Mouse (Mus musculus) lung, embryonic 15.5 days (tissue): ENCODE results near the gene Pdha2. TPM values are rescaled to one million over a fixed set of nuclear protein-coding genes. Genes with fewer than 3 reads are reported as not detected.

Experiments
- ATAC-seq: fragments of 200-750 bp; cut with Nextera tagmentation; 2 replicates; pipeline ENCODE4 v1.8.0; 2017; ENCODE audit warnings: moderate number of reproducible peaks, borderline replicate concordance; ENCODE audit not compliant: low FRiP score, low TSS enrichment; ENCODE audit errors: extremely low read depth
- H3K27ac ChIP-seq: fragments of 300-500 bp; sonication (generic); 2 replicates; pipeline ENCODE4 v1.5.1; 2015; ENCODE audit warnings: moderate library complexity, mild to moderate bottlenecking, inconsistent platforms
- H3K27me3 ChIP-seq: fragments of 300-500 bp; sonication (generic); 2 replicates; pipeline ENCODE4 v1.6.1; 2015; ENCODE audit warnings: inconsistent platforms
- H3K36me3 ChIP-seq: fragments of 300-500 bp; sonication (generic); 2 replicates; pipeline ENCODE4 v1.6.1; 2015; ENCODE audit warnings: inconsistent platforms
- H3K4me1 ChIP-seq: fragments of 300-500 bp; sonication (generic); 2 replicates; pipeline ENCODE4 v1.6.1; 2015; ENCODE audit warnings: inconsistent platforms
- H3K4me2 ChIP-seq: fragments of 300-500 bp; sonication (generic); 2 replicates; pipeline ENCODE4 v1.6.1; 2015; ENCODE audit warnings: inconsistent platforms, mild to moderate bottlenecking, moderate library complexity
- H3K4me3 ChIP-seq: fragments of 300-500 bp; sonication (generic); 2 replicates; pipeline ENCODE4 v1.5.1; 2015; ENCODE audit warnings: mild to moderate bottlenecking, inconsistent platforms
- H3K9ac ChIP-seq: fragments of 300-500 bp; sonication (generic); 2 replicates; pipeline ENCODE4 v1.6.1; 2015; ENCODE audit warnings: inconsistent platforms
- H3K9me3 ChIP-seq: fragments of 300-500 bp; sonication (generic); 2 replicates; pipeline ENCODE4 v1.6.1; 2016; ENCODE audit warnings: inconsistent platforms
- WGBS: fragments of 180-500 bp; shearing (Covaris S2); methylation state at CpG from one replicate; pipeline ENCODE4 v1.1.7; 2015; 5-methylcytosine and 5-hydroxymethylcytosine counted together
- polyA plus RNA-seq: library from polyadenylated mRNA; unstranded; fragments of >200 nt; fragmentation: Nextera tagmentation; extraction: Ambion mirVana; gene quantifications from 2 replicates; pipeline ENCODE4 v1.2.1, GENCODE M21; 2015

Pdha2 gene
- polyA plus RNA-seq, 1 experiment from 2014 or later = not detected

GRCm38 (mm10) chr3:141201766-141202165 lies 10.4 kb downstream of the Pdha2 start:
- no peak overlapping the region for H3K9ac ChIP-seq
- no peaks in the 10 kb centered on the region for H3K4me1 ChIP-seq
- no peak overlapping the region for H3K27ac ChIP-seq
- no peak overlapping the region for H3K4me2 ChIP-seq
- no peak overlapping the region for H3K4me3 ChIP-seq
- H3K27me3 ChIP-seq = no peaks in the 10 kb centered on the region
- WGBS = 68% methylated on average over 2 of the region's 2 CpGs
- H3K9me3 ChIP-seq = no peaks in the 10 kb centered on the region
- H3K36me3 ChIP-seq = no peaks in the 10 kb centered on the region
- ATAC-seq = no peak

- Histone ChIP-seq H3K4me2 (no peak overlapping the region), H3K4me3 (no peak overlapping the region), H3K9ac (no peak overlapping the region), H3K9me3 (no peaks in the 10 kb centered on the region), H3K4me1 (no peaks in the 10 kb centered on the region), H3K27me3 (no peaks in the 10 kb centered on the region), H3K27ac (no peak overlapping the region), H3K36me3 (no peaks in the 10 kb centered on the region)
- WGBS = 73% methylated on average over 4 of the region's 4 CpGs
- ATAC-seq = no peak
These were observed 14.8 kb downstream of the Pdha2 start for GRCm38 (mm10) chr3:141197308-141197861.

- Histone ChIP-seq H3K9ac (no peak overlapping the region), H3K27ac (no peak overlapping the region), H3K27me3 (no peaks in the 10 kb centered on the region), H3K9me3 (no peaks in the 10 kb centered on the region), H3K4me2 (no peak overlapping the region), H3K36me3 (no peaks in the 10 kb centered on the region), H3K4me3 (no peak overlapping the region), H3K4me1 (no peaks in the 10 kb centered on the region)
- ATAC-seq = no peak
- WGBS = 79% methylated on average over 3 of the region's 3 CpGs
These were observed 20.5 kb downstream of the Pdha2 start for GRCm38 (mm10) chr3:141191653-141192052.

GRCm38 (mm10) chr3:141190429-141190828 lies 21.7 kb downstream of the Pdha2 start:
- Histone ChIP-seq H3K27me3 (no peaks in the 10 kb centered on the region), H3K4me2 (no peak overlapping the region), H3K9me3 (no peaks in the 10 kb centered on the region), H3K36me3 (no peaks in the 10 kb centered on the region), H3K4me1 (no peaks in the 10 kb centered on the region), H3K9ac (no peak overlapping the region), H3K27ac (no peak overlapping the region), H3K4me3 (no peak overlapping the region)
- 76% methylated on average over 4 of the region's 4 CpGs for WGBS
- no peak for ATAC-seq

- Histone ChIP-seq H3K36me3 (no peaks in the 10 kb centered on the region), H3K27ac (no peak overlapping the region), H3K4me2 (no peak overlapping the region), H3K9ac (no peak overlapping the region), H3K4me1 (no peaks in the 10 kb centered on the region), H3K4me3 (no peak overlapping the region), H3K27me3 (no peaks in the 10 kb centered on the region), H3K9me3 (no peaks in the 10 kb centered on the region)
- no peak for ATAC-seq
These were observed 51.2 kb downstream of the Pdha2 start for GRCm38 (mm10) chr3:141160986-141161385.
